Mouse (Mus musculus) hindbrain, embryonic 16.5 days (tissue): ENCODE measurements at regions not wholly inside any gene's neighbourhood (a gene's known extent, or its start where the extent isn't known, plus 50 kb on each side); places are given as distances from the start of the nearest gene placed in this dataset.

Source experiments
- ATAC-seq: fragments of 200-750 bp; cut with Nextera tagmentation; 2 replicates; pipeline ENCODE4 v1.8.0; 2017; ENCODE audit warnings: moderate TSS enrichment, moderate library complexity
- H3K27ac ChIP-seq: fragments of 300-500 bp; sonication (generic); 2 replicates; pipeline ENCODE4 v1.5.1; 2014; ENCODE audit warnings: low read depth, mild to moderate bottlenecking, control low read depth, low read length, moderate library complexity
- H3K27me3 ChIP-seq: fragments of 300-500 bp; sonication (generic); replicated peaks from 2 replicates; pipeline ENCODE4 v1.6.1; 2014; ENCODE audit warnings: low read length; ENCODE audit not compliant: control insufficient read depth, insufficient read depth
- H3K36me3 ChIP-seq: fragments of 300-500 bp; sonication (generic); 2 replicates; pipeline ENCODE4 v1.6.1; 2014; ENCODE audit warnings: mild to moderate bottlenecking, low read length, moderate library complexity, mixed read lengths; ENCODE audit not compliant: control insufficient read depth, insufficient read depth
- H3K4me1 ChIP-seq: fragments of 300-500 bp; sonication (generic); 2 replicates; pipeline ENCODE4 v1.6.1; 2014; ENCODE audit warnings: low read depth, low read length; ENCODE audit not compliant: control insufficient read depth, insufficient read depth
- H3K4me2 ChIP-seq: fragments of 300-500 bp; sonication (generic); 2 replicates; pipeline ENCODE4 v1.6.1; 2014; ENCODE audit warnings: mild to moderate bottlenecking, low read length, control low read depth, moderate library complexity
- H3K4me3 ChIP-seq: fragments of 300-500 bp; sonication (generic); 2 replicates; pipeline ENCODE4 v1.5.1; 2014; ENCODE audit warnings: mild to moderate bottlenecking, low read length, control low read depth, moderate library complexity
- H3K9ac ChIP-seq: fragments of 300-500 bp; sonication (generic); 2 replicates; pipeline ENCODE4 v1.6.1; 2014; ENCODE audit warnings: low read depth, mild to moderate bottlenecking, control low read depth, low read length, moderate library complexity
- H3K9me3 ChIP-seq: fragments of 300-500 bp; sonication (generic); 2 replicates; pipeline ENCODE4 v1.6.1; 2014; ENCODE audit warnings: mild to moderate bottlenecking, low read length, moderate library complexity; ENCODE audit not compliant: control insufficient read depth
- WGBS: fragments of 180-500 bp; shearing (Covaris S2); extraction: QIAGEN DNeasy Blood & Tissue Kit; methylation state at CpG from one replicate; pipeline ENCODE4 v1.1.7; 2014; 5-methylcytosine and 5-hydroxymethylcytosine counted together

DNA sequence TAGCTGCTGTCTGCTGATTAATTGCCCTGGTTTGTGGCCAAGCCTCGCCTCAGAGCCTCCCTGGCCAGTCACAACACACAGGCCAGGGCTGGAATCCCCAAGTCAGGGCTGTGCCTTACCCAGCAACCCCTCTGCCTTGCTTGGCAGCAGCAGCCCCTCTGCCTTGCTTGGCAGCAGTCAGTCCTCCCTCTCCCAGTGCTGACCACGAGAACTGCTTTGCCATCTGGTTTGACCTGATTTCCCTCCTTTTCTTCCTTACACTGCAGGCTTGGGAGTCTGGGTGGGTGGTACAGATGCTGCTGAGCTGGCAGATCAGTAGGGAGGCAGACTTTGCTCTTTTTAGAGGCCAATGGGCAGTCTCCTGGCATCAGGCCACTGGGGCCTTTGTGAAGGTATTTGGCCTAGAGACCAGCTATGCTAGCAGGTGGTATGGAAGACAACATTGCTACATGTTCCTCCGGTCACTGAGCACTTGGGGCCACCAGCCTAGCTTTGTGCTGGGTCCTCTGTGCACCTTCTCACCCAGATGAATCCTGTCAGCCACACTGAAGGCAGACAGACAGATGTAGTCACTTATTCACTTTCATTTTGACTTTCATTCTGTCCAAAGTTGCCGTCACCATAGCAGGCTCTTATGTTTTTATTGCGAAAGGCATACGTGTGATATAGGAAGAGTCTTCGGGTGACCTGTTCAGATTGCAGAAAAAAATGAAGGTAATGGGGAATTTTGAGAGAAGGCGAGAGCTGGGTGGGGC lies 64.4 kb upstream of the Cpeb4 start:
- Histone ChIP-seq H3K9me3 (no peaks in the 10 kb centered on the region), H3K27me3 (no peaks in the 10 kb centered on the region), H3K4me2 (no peak overlapping the region), H3K27ac (peak overlapping the region; percentile 53), H3K9ac (no peak overlapping the region), H3K4me3 (no peak overlapping the region), H3K4me1 (no peaks in the 10 kb centered on the region; the same call in 1 of the 2 replicates), H3K36me3 (no peaks in the 10 kb centered on the region)
- ATAC-seq, result peak; percentile 93
- 74% methylated on average over 8 of the region's 8 CpGs for WGBS

DNA sequence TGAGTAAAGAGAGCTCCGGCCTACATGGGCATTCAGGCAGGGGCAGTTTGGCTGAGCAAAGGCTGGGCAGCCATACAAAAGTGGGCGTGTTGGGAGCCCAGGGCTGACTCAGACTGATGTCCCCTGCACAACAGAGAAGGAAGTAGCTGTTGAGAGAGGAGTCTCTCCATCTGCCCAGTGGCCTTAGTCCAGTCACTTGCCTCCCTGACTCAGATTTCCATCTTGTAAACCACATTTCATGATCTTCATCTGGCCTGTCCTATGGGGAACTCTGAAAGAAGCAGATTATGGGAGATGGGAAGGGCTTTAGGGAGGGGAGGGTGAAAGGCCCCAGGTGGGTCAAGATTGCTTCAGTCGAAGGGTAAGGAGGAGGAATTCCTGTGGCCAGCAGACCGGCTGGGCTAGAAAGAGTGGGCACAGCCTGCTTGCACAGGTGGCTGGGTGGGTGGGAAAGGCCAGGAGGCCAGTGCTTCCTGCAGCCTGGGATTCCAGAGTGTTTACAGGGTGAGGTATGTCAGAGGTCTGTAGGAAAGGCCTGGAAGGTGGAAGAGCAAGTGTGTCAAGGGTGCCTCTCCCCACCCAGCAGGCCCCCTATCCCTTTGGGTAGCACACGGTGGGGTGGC lies 63.7 kb upstream of the Cpeb4 start:
- WGBS, result 78% methylated on average over 5 of the region's 5 CpGs
- Histone ChIP-seq H3K4me3 (no peak overlapping the region), H3K36me3 (no peaks in the 10 kb centered on the region), H3K4me1 (no peaks in the 10 kb centered on the region; the same call in 1 of the 2 replicates), H3K9me3 (no peaks in the 10 kb centered on the region), H3K27ac (no peak overlapping the region), H3K4me2 (no peak overlapping the region), H3K9ac (no peak overlapping the region), H3K27me3 (no peaks in the 10 kb centered on the region)
- no peak for ATAC-seq

DNA sequence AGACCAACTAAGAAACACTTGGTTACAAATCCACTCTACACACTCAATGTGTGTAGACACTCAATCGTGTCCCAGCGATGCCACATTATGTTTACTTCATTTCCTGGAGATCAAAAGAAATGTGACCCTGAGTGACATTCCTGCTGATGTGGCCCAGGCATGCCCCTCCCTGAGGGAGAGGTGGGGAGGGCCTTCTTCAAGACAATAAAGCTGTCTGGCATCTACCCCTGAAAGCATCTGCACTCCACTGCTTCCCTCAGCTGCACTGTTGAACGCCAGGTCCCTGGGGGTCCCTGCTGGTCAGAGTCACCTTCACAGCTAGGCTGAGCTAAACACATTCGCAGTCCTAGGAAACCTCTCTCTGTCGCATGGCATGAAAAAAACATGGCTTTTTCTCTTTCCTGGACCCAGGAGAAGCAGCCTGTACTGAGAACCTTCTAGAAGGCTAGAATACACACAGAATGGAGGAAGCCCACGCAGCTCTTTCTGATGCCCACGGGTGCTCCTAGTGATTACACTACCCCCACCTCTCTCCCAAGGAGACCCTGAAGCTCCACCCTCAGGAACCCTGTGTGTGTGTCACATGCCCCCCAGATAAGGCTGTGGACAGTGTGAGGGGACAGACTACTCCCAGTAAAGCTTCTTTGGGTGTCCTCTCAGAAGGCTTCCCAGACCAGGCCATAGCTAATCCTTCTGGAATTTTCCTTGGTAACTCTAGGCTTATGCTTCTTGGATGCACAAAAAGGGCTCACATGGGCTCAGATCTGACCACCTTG lies 61.8 kb upstream of the Cpeb4 start:
- Histone ChIP-seq H3K9ac (no peak overlapping the region), H3K4me2 (no peak overlapping the region), H3K4me3 (no peak overlapping the region), H3K27ac (no peak overlapping the region), H3K36me3 (no peaks in the 10 kb centered on the region), H3K27me3 (no peaks in the 10 kb centered on the region), H3K4me1 (no peaks in the 10 kb centered on the region; the same call in 1 of the 2 replicates), H3K9me3 (no peaks in the 10 kb centered on the region)
- WGBS, result 58% methylated on average over 7 of the region's 7 CpGs
- no peak for ATAC-seq

DNA sequence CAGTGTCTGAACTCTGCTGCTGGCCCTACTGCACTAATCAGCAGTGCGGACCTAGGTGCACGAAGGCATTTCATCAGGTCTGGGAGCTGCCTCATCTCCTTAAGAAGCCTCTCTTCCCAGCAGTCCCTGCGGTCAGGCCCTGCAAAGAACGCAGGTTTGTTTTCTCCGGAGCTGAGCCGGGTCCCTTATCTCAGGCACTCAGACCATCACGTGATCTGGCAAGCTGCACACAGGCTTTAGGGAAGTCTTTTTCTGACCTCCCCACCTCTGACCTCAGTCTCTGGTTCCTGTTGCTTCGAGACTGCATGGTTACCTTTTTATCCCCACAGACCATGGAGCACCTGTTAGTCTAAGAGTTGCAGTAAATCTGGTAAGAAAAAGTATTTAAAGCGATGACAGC lies 59.8 kb upstream of the Cpeb4 start:
- WGBS, result 83% methylated on average over 9 of the region's 9 CpGs
- H3K4me3 ChIP-seq, result no peak overlapping the region
- H3K9ac ChIP-seq, result no peak overlapping the region
- H3K27me3 ChIP-seq, result no peaks in the 10 kb centered on the region
- H3K4me2 ChIP-seq, result no peak overlapping the region
- ATAC-seq, result no peak
- no peaks in the 10 kb centered on the region; the same call in 1 of the 2 replicates for H3K4me1 ChIP-seq
- no peak overlapping the region for H3K27ac ChIP-seq
- H3K36me3 ChIP-seq, result no peaks in the 10 kb centered on the region
- no peaks in the 10 kb centered on the region for H3K9me3 ChIP-seq

DNA sequence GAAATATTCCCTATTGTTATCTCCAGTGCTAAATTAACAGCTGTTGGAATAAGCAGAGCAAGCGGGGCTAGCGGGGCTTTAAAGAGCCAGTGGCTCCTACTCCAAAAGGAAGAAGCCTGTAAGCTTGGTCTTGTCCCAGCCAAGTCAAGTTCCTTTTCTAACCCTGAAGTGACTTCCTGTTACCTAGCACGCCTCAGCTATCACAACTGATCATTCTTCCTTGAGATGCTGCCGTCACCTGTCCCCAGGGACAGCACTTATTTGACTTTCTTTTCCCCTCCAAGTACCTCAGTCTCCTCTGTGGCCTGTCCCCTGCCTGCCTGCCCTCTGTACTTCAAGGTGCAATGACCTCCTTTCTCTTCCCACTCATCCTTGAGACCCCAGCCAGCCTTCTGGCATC lies 57.4 kb upstream of the Cpeb4 start:
- Histone ChIP-seq H3K36me3 (no peaks in the 10 kb centered on the region), H3K9ac (no peak overlapping the region), H3K27me3 (no peaks in the 10 kb centered on the region), H3K27ac (no peak overlapping the region), H3K4me3 (no peak overlapping the region), H3K4me2 (no peak overlapping the region), H3K4me1 (no peaks in the 10 kb centered on the region), H3K9me3 (no peaks in the 10 kb centered on the region)
- ATAC-seq, result no peak
- 84% methylated on average over 4 of the region's 4 CpGs for WGBS

DNA sequence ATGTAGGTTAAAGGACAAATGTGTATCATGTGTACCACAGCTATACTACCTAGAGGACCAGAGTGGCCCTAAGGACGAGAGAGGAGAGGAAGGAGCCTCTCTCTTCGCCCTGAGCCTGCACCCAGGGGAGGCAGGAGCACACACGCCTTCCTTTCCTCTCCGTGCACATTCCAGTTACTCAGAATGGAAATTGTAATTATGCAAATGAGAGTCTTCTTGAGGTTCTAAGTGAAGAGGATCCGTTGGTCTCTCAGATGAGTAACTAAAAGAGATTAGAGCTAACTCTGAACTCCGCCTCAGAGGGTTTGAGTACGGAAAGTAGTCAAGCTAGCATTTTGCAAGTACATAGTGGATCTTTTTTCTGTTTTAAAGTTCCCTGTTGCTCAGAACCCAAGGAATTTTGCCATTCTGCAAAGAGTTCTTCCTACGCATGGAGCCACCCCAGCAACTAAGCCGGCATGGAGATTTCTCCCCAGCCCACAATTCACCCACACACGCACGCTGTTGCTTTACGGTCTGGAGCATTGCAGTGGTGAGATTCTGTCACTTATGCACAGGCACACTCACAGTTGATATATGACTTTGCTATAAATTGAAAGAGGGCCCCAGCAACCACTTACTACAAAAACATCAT lies 56.0 kb upstream of the Cpeb4 start:
- no peaks in the 10 kb centered on the region for H3K4me1 ChIP-seq
- no peak overlapping the region for H3K27ac ChIP-seq
- no peak for ATAC-seq
- no peaks in the 10 kb centered on the region for H3K36me3 ChIP-seq
- no peaks in the 10 kb centered on the region for H3K9me3 ChIP-seq
- H3K4me3 ChIP-seq, result no peak overlapping the region
- H3K27me3 ChIP-seq, result no peaks in the 10 kb centered on the region
- H3K4me2 ChIP-seq, result no peak overlapping the region
- WGBS, result 63% methylated on average over 12 of the region's 12 CpGs
- H3K9ac ChIP-seq, result no peak overlapping the region

DNA sequence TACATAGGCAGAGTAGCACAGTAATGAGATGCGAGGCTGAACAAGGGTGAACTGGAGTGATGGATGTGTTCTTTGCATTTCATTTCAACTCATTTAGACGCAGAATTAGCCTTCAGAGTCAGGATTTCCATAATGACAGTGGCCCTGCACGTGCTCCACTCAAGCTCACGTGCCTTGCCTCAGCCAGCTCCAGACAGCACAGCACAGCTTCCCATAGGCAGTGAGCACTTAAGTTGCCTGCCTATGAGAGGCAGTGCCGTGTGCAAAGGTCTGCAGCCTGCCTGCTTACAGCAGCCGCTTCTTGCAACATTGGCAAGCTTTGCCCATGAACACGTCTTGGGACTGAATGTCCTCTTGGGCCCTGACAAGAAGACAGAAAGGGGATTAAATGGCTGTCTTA lies 54.0 kb upstream of the Cpeb4 start:
- H3K4me2 ChIP-seq, result no peak overlapping the region
- H3K9ac ChIP-seq, result no peak overlapping the region
- no peak overlapping the region for H3K27ac ChIP-seq
- H3K4me1 ChIP-seq, result peaks cover 5% of the 10 kb centered on the region
- H3K36me3 ChIP-seq, result no peaks in the 10 kb centered on the region
- H3K9me3 ChIP-seq, result no peaks in the 10 kb centered on the region
- ATAC-seq, result peak; percentile 85
- H3K4me3 ChIP-seq, result no peak overlapping the region
- H3K27me3 ChIP-seq, result no peaks in the 10 kb centered on the region
- 25% methylated on average over 7 of the region's 7 CpGs for WGBS

DNA sequence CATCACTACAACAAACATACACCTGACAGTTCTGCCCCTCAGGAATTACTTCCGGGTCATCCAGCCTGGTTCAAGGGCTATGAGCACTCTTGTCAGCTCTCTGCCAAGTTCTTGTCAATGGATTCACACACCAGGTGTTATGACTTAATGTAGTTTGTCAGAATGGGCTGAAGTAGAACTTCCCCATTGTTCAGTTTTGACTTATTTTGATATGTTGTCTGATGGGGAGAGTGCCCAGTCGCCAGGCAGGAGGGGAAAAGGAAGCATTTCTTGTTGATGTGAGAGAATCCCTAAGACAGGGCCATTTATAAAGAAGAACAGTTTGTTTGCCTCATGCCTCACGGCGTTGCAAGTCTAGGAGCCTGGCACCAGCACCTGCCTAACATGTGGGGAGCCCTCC lies 52.0 kb upstream of the Cpeb4 start:
- H3K36me3 ChIP-seq, result no peaks in the 10 kb centered on the region
- 80% methylated on average over 4 of the region's 4 CpGs for WGBS
- H3K4me1 ChIP-seq, result peaks cover 8% of the 10 kb centered on the region
- no peaks in the 10 kb centered on the region for H3K9me3 ChIP-seq
- H3K27ac ChIP-seq, result no peak overlapping the region
- ATAC-seq, result no peak
- H3K27me3 ChIP-seq, result no peaks in the 10 kb centered on the region
- H3K4me2 ChIP-seq, result no peak overlapping the region
- no peak overlapping the region for H3K9ac ChIP-seq
- H3K4me3 ChIP-seq, result no peak overlapping the region
